Mouse (Mus musculus): Measurements from ENCODE around the gene Krba1. TPM values are rescaled to one million over a fixed set of nuclear protein-coding genes. Genes with fewer than 3 reads are reported as not detected.

Gene Krba1
- 10 to 100 TPM; 12.3 to 16.1 TPM for total RNA-seq (2021)
- long read RNA-seq, experiment 1, full-length matches to known transcripts, result 7 of 23 reads
- long read RNA-seq, experiment 1, partial matches to known transcripts, result 5 of 23 reads
- long read RNA-seq, experiment 1, other reads (novel, unspliced or antisense), result 11 of 23 reads
- long read RNA-seq, experiment 2, full-length matches to known transcripts, result 6 of 17 reads
- long read RNA-seq, experiment 2, partial matches to known transcripts, result 6 of 17 reads
- long read RNA-seq, experiment 2, other reads (novel, unspliced or antisense), result 5 of 17 reads

GRCm38 (mm10) chr6:48395105-48396007 is at the start of gene Krba1:
Krba1 (plus strand) TSS chr6:48395586.
- DNase-seq, result peak; percentile 80

- DNase-seq, result no peak
These were observed 36.5 kb upstream of the Krba1 start for GRCm38 (mm10) chr6:48358897-48359296.

GRCm38 (mm10) chr6:48366322-48366996 is 28.9 kb upstream of the Krba1 start:
- DNase-seq, result no peak

GRCm38 (mm10) chr6:48388221-48388620 is 7.2 kb upstream of the Krba1 start:
- DNase-seq, result no peak

- DNase-seq, result no peak
These were observed 1.6 kb upstream of the Krba1 start for GRCm38 (mm10) chr6:48393811-48394210.

GRCm38 (mm10) chr6:48396008-48396595 is 716 bp downstream of the Krba1 start:
- DNase-seq, result no peak

GRCm38 (mm10) chr6:48396686-48397085 is 1.3 kb downstream of the Krba1 start:
- DNase-seq, result no peak

GRCm38 (mm10) chr6:48397336-48397735 is 1.9 kb downstream of the Krba1 start:
- DNase-seq, result no peak

- DNase-seq, result no peak
These were observed 4.5 kb downstream of the Krba1 start for GRCm38 (mm10) chr6:48399906-48400305.

- DNase-seq, result no peak
These were observed 8.7 kb downstream of the Krba1 start for GRCm38 (mm10) chr6:48404071-48404470.

GRCm38 (mm10) chr6:48409726-48410343 is 14.4 kb downstream of the Krba1 start:
- DNase-seq, result no peak

- DNase-seq, result no peak
These were observed 15.2 kb downstream of the Krba1 start for GRCm38 (mm10) chr6:48410551-48410950.

GRCm38 (mm10) chr6:48411193-48412092 is 16.1 kb downstream of the Krba1 start:
- no peak for DNase-seq

- no peak for DNase-seq
These were observed 16.8 kb downstream of the Krba1 start for GRCm38 (mm10) chr6:48412147-48412546.

GRCm38 (mm10) chr6:48412662-48413061 is 17.3 kb downstream of the Krba1 start:
- DNase-seq, result no peak

- DNase-seq, result no peak
These were observed 17.7 kb downstream of the Krba1 start for GRCm38 (mm10) chr6:48413081-48413480.

- no peak for DNase-seq
These were observed 19.5 kb downstream of the Krba1 start for GRCm38 (mm10) chr6:48414886-48415285.

GRCm38 (mm10) chr6:48415636-48416035 is 20.2 kb downstream of the Krba1 start:
- peak; percentile 3 for DNase-seq

- DNase-seq, result no peak
These were observed 21.1 kb downstream of the Krba1 start for GRCm38 (mm10) chr6:48416486-48416885.

- DNase-seq, result no peak
These were observed 25.3 kb downstream of the Krba1 start for GRCm38 (mm10) chr6:48420647-48421046.

- DNase-seq, result no peak
These were observed 27.9 kb downstream of the Krba1 start for GRCm38 (mm10) chr6:48423336-48423735.
